Mouse (Mus musculus) natural killer cell, adult 2 months (primary cell): ENCODE results near the gene Gsx1.

Source experiments
- DNase-seq, 2 experiments: peaks; one replicate each; pipeline ENCODE4 v3.0.0; 2022; ENCODE audit warnings: low spot score in 2 of 2

Gsx1 gene

DNA sequence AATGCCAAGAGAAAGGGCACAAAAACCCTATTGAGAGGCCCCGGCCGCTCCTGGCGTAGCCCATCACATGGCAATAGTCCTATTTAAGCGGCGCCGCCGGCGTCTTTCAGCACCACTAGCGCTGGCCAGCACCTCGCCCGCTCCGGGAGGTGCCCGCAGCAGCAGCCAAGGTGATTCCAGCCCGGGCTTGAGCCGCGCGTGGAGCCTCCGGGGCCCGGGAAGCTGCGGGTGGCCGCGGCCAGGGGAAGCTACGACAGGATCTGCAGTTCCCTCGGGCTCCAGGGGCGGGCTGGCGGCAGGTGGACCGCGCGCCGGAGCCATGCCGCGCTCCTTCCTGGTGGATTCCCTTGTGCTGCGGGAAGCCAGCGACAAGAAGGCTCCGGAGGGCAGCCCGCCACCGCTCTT is at the start of gene Gsx1:
TSS of gene Gsx1 (plus strand) at position 126 of the 405 bp plus-strand sequence.
- peak in 1 of 2 experiments; percentile 29 for DNase-seq

DNA sequence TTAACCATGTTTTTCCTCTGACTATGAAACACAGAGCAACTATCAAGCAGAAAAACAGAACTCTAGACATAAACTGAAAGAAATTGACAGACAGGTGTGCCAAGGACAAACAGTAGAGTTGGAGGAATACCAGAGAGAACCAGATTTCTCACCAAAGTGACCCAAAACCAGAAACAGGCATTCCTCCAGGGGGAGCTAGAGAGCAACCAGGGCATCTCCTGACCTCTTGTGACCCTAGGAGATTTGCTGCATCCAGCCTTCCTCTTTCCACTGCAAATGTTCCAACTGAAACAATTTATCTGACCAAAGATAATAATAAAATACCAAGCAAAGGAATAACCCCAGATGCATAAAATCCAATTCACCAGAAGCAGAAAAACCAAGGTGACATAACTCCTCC is 41.2 kb upstream of the Gsx1 start:
- peak; percentile 11 to 21 for DNase-seq

DNA sequence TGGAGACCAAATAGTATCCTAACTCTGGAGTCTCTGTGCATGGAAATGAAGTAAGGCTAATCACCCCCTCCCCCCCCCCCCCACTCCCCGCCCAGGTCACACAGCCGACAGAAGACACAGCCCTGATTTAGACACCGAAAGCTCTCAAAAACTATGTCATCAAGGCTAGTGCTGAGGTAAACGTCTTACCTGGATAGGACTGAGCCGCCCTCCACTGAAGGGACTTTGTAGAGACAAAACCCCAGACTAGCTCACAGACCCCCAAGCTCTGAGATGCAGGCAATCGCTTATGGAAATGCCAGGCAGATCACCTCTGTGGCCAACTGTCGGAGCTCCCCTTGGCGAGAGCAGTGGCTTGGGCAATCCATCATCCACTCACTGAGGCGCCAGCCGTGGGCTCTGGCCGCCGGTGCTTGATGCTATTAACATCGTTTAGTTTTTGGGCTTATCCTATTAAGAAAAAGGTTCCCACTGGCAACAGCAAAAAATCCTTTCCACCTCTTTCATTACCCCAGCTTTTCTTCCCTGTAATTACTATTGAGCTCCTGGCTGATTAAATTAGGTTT is 33.6 kb upstream of the Gsx1 start:
- no peak for DNase-seq

DNA sequence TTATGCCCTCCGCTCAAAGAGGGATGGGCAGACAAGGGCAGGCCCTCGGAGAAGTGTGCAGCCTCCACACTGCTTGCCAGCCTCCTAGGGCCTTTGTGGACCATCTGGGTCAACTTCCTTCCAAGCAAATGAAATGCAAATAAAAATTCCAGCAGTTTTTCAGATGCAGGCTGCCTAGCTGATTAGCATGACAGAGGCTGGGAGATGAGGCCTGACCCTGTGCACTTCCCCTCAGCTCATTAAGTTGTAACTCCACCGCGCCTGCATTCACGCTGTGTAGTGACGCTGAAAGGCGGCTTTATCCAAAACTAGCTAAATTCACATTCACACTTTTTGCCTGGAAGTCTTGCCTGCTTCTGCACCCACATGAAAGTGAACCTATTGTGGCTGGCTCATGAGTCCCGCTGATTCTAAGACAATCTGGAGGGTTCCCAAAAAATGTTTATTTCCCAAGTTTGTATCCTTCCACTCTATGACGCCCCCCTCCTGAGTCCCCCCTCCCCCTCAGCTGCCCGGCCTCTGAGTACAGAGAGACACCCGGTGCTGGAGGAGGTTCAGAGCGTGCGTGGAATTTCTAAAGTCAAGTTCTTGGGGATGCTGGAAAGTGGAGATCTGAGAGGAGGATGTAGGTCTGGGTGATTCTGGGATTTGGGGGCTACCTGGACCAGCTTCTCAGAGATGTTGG is 32.9 kb upstream of the Gsx1 start:
- no peak for DNase-seq

DNA sequence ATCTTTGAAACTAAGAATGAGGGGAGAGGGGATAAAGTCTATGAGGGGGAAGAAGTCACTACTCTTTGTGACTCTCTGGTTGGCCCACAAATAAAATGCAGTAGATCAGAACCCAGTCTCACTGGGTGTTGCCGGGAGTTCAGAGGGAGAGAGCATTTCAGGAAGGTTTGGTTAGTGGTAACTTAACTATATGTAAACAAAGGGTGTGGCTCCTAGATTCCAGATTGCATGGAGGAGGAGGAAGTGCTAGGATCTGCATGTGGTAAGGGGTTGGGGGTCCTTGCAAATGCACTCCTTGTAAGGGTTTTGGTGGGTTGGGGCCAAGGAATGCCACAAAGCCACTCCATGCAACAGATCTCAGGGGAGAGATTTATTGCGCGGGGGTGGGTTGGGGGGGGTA is 32.1 kb upstream of the Gsx1 start:
- DNase-seq, result no peak

DNA sequence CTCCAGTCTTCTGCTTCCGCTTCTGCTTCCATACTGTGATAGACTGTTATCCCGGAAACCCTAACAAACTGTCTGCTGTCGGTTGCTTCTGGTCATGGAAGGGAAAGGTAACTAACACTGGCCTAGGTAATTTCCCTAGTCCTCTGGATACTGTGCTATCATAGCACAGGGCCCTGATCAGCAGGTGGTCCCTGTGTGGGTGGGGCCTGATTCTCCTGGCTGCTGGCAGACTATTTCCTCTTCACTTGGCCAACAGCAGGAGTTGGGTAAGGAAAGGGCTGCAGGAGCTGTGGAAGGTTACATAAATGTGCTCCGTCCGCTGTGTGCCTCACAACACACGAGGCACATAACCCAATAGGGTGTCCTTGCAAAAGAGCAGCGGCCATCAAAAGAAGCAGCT is 31.1 kb upstream of the Gsx1 start:
- no peak for DNase-seq

DNA sequence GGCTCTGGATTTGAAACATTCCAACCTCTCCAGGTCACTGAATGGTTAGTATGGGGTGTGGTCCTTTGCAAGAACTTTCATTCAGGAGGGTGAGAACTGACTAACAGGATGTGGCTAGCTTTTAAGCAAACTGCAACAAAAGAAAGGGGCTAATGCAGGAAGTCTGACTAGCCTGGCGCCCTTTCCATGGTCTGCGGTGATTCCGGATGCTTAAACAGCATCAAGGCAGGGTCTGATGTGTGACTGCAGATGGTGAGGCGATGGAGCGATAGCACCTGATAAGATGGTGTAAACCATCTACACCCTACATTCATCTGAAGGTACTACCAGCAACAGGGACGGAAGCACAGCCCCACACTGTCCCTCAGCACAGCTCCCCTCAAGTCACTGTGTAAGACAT is 29.2 kb upstream of the Gsx1 start:
- DNase-seq, result peak; percentile 60 to 72

DNA sequence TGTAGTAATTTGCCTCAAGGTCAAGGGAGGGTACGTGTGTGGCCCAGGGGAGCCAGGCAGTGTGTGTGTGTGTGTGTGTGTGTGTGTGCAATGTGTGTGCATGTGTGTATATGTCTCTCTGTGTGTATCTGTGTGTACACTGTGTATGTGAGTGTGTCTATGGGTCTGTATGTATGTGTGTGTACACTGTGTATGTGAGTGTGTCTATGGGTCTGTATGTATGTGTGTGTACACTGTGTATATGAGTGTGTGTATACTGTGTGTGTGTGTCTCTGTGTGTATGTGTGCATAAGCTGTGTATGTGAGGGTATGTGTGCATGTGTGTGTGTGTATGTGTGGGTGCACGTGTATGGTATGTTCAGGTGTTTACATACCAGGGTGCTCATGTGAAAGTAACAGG is 28.7 kb upstream of the Gsx1 start:
- DNase-seq, result no peak

DNA sequence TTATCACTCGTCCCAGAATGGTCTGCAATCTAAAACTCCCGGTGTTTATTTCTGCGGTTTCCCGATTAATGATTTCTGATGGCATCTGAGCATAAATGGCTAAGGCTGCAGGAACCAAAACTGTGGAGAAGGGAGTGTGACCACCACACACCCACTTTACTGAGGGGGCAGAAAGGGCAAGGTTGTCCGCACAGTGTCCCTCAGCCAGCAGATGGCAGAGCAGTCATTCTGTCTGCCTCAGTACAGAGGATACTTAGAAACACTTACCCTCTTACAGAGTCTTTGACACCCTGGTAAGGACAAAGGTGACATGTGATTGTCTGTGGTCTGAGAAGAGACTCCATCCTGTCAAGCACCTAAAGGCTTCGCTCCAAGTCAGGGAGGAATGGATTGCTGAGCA is 23.4 kb upstream of the Gsx1 start:
- no peak for DNase-seq

DNA sequence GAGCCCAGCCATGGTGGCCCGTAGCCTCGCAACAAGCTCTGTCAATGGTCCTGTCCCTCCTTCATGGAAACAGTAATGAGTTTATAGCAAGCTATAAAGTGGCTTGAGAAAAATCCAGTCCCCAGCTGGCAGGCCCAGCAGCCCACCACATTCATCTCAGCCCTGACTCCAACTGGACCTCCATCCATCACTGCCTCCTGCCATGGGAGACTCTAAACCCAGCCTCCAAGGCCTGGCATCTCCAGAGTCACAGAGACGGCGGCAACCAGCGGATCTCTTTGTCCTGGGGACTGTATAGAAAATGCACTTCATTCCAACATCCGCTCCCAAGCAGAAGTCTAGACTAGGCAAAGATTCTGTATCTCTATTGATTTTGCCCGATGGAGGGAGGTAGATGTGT is 18.4 kb upstream of the Gsx1 start:
- DNase-seq, result no peak

DNA sequence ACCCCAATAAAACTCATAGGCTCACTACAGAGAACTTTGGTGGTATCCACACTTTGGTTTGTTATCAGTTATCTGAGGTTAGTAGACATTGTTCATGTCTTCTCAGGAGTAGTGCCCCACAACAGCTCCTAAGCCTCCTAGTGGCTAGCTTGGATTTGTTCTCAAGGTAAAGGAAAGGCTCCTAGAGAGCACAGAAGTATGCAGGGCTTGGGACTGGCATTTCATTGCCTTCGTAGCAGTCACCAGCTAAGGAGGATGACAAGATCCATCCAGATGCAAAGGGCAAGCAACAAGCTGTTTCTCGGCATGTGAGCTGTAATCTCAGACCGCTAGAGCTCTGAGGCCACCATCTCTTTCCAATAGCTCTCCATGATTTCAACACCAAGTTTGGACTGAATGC is 14.4 kb upstream of the Gsx1 start:
- DNase-seq, result no peak

DNA sequence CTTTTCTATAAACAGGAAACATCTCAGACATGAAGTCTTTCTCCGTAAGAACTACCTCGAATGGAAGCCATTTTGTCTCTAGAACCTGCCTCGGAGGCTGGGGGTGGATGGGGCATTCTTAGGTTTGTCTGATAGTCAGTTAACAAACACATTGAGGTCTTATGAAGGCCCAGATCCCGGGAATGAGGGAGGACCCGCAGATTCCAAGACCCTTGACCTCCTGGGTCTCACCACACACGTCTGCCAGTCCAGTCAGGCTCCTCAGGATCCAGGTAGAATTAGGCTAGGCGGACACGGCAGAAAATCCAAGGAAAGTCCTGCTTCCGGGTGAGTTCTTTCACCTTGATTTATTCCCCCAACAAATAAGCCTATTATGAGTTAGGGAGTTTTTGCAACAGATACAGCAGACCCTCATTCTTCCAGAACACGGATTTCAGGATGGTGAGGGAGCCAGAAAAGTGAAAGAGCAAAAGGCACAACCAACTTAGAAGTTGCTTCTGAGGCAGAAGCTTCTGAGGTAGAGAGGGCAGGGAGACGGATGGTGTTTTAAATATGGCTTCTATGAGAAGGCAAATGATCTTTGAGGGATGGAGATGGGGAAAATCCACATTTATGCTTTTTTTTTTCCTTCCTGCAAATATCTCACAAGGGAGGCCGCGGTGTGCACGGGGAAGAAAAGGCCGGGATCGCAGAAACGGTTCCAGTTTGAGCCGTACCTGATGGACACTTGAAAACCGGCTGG is 3.2 kb upstream of the Gsx1 start:
- no peak for DNase-seq

DNA sequence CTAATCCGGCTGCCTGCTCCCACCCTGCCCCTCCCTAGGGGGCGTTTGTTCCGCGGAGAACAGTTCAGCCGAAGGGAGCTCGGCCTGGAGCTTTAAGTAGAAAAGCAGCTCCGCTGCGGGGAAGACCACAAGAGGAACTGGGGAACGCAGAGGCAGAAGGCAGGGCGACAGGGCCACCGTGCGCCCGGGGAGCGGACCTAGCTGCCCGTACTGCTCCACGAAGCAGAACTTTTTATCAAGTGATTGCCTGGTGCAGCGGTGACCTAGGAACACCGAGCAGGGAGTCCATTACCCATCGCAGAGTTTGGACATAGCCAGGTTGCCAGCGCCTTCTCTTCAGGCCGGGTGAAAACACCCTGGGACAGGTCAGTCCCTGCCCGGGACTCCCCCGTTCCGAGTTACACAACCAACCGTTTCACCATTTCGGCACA is 2.5 kb upstream of the Gsx1 start:
- peak in 1 of 2 experiments; percentile 8 for DNase-seq

DNA sequence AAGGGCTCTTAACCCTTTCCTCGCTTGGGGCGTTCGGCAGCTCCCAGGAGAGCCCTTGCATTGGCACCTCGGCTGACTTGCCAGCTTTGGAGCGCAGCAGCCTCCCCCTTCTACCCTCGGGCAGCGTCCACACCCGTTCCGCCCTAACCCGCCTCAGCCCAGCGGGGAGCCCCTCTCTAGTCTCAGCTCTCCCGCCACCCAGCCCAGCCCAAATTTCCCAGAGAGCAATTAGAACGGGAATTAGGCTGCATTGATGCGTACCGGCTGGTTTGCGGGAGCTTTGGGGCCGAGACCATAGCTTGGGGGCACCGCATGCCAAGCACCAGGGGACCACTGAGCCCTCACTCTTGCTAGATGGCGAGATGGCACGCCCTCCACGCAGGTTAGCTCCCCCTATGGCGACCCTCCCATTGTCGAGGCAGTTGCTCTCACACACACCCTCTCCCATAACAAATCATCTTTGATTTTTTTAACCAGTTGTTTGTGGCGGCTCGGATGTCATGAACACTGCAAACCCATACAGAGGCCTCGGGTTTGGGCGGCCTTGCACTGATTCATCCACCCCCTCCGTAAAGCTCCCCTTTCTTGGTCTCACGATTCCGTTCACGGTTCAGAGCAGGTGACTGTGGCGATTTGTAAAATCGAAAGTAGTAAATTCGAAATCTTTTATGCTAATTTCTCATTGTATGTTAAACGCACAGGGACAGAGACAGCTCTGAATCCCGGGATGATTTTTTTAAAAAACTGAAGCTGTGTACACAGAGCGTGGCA is 1.5 kb upstream of the Gsx1 start:
- DNase-seq, result no peak

DNA sequence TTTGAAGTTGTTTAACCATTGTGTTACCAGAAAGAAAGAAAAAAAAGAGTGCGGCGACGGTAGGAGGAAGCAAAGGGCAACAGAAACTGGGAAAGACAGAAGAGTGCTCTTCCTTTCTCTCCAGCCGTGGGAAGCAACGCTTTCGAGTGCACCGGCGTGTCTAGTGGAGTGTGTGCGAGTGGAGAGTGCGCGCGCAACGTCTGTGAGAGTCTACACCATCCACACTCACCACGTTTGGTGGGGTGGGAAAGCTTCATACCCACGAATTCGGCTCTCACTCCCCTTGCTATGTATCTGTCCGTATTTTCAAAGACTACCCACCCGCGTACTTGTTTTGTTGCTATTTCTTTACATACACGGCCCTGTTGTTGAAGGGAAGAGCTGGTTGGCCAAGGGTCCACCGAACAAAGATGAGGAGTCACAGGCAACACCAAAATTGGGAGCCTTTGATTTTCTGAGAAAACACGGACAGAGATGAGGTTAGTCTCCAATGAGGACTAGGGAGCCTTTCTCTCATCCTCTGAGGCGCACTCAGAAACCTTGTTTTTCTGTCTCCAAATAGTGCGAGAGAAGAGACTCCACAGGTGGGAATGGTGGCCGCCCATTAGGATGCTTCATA is 835 bp upstream of the Gsx1 start:
- DNase-seq, result no peak

DNA sequence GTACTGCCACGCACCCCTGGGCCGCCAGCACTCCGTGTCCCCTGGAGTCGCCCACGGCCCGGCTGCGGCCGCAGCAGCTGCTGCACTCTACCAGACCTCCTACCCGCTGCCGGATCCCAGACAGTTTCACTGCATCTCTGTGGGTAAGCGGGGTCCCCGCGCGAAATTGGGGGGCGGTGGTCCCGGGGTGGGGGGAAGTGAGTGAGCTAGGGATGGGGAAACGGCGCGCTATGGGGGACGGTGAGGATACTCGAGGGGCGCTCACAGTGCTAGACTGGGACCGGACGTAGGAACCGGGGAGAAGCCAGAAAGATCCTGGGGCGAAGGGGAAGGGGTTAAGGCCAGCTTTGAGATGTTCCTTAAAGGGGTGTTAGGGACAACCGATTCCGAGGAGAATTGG is 660 bp downstream of the Gsx1 start:
- DNase-seq, result no peak

DNA sequence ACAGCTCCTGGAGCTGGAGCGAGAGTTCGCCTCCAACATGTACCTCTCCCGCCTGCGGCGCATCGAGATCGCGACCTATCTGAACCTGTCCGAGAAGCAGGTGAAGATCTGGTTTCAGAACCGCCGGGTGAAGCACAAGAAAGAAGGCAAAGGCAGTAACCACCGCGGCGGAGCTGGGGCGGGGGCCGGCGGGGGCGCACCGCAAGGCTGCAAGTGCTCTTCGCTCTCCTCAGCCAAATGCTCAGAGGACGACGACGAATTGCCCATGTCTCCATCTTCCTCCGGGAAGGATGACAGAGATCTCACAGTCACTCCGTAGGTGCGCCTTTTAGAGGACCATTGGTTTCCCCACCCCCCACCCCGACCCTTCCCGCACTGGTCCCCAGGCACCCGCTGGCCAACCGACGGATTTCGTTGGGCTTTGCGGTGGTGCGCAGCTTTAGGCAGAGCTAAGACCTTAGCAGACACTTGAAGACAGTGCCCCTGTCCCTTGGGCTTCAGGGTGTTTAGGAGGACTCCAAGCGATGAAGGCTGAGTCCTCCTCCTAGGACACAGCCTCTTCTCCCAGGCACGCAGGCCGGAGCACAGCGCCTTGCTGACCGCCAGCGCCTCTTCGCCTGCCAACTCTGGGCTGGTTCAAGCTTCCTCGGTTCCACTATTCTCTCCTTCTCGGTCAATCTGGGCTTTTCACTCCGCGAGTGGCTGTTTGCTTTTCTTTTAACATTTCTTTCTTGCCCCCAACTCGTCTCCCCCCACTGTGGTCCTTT is 1.5 kb downstream of the Gsx1 start:
- no peak for DNase-seq

DNA sequence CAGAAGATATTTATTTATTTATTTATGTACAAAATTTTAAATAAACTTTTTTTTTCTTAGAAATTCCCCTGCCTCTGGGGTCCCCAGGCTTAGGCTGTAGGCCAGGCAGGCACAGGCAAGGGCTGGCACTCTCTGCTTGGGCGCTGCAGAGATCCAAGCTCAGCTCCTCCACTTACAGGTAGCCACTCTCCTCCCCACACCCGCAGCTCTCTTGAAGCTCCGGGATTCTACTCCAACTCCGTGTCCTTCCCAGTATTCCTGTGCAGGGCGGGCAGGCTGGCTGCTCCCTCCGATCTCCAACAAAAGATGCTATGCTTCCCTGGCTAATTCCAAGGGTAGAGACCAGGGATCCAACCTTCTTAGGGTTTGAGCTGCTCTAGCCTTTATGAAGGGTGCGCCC is 2.4 kb downstream of the Gsx1 start:
- DNase-seq, result no peak

DNA sequence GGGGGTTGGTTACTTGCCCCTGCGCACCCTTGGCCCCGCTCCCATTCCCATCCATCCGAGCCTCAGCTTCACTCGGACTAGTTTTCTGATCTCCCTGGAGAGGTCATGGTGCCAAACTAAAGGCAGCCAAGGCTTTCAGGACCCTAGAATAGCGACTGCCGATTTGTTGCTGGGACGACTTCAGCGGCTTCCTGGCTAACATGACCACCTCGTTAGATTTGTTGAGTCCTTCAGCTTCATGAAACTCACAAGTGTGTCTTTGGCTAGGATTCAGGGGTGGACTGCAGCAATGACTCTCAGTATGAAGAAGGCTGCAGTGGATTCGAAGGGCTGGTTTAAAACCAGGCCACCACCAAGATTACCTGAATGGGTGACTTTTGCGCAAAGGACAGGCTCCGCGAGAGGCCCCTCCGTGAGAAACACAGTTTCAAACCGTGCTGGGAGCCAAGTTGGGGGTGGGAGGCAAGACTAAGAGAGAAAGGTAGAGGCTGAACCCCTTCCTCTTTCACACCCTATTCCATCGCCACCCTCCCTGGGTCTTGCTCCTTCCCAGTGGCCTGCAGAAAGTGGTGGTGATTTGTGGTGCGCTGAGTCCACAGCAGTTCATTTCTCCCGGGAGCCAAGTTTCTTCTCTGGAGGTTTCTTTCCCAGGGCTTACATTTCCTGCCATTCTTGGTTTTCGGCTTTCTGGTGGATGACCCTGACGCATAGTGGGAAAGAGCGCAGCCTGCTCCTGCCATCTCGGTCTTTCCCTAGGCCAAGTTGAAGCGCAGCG is 3.5 kb downstream of the Gsx1 start:
- DNase-seq, result no peak

DNA sequence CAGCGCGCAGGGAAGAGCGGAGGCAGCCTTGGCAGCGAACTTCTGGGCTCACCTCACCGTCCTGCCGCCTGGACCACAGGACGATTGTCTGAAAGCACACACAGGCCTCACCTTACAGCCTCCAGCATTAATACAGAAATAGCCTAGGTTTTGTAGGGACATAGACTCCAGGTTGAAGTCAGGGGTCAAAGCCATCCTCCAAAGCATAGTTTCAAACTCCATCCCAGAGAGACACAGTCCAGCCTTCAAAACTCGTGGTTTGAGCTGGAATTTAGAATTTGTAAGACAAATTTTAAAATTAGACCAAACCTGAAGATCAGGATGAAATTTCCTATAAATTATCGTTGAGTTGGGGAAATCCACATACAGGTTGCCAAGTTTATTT is 4.1 kb downstream of the Gsx1 start:
- no peak for DNase-seq

DNA sequence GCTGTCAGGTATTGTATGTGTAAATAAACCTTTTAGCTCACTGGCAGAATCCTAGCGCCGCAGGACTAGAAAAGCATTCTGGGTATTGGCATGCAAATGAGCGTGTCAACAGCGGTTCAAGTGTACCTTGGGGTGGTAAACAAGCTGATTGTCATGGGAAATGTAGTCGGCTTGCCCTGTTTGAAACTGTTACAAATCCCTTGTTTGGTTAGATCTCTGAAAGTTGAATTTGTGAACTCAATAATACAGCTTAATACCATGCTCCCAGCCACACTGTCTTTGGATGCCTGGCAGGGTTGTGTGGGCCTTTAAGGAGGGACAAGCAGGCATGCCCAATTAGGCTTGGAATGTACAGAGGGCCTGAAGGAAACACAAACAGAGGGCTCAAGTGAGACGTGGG is 16.4 kb downstream of the Gsx1 start:
- DNase-seq, result no peak
